Mouse (Mus musculus) brain, embryonic 14.5 days (tissue): Measurements from ENCODE around the gene Srms.

Experiments used
- CTCF ChIP-seq: fragments of 200-500 bp; IDR thresholded peaks from 2 replicates; pipeline ENCODE4 v1.5.1; 2012; ENCODE audit warnings: inconsistent platforms, mild to moderate bottlenecking, moderate library complexity, borderline replicate concordance; ENCODE audit not compliant: insufficient read depth, insufficient read length; ENCODE audit errors: extremely low read depth
- POLR2A ChIP-seq: fragments of 200-500 bp; IDR thresholded peaks from 2 replicates; pipeline ENCODE4 v1.6.1; 2012; ENCODE audit warnings: mild to moderate bottlenecking, inconsistent platforms, borderline replicate concordance; ENCODE audit not compliant: poor library complexity, insufficient read depth, insufficient read length, severe bottlenecking; ENCODE audit errors: extremely low read depth

GRCm38 (mm10) chr2:181196628-181197300, 16.2 kb downstream of the Srms start:
- no peak for TF ChIP-seq CTCF
- TF ChIP-seq POLR2A = no peak
